Mouse (Mus musculus) gastrocnemius, adult 8-10 months (tissue): ENCODE data around the gene Lrch1. TPM values are rescaled to one million over a fixed set of nuclear protein-coding genes. Genes with fewer than 3 reads are reported as not detected.

Source experiments
- DNase-seq, 2 experiments: peaks; one replicate each; pipeline ENCODE4 v3.0.0; 2022; ENCODE audit warnings: low spot score in 2 of 2
- total RNA-seq, 4 experiments: library from RNA; stranded (reverse); gene quantifications; 2 replicates each; pipeline ENCODE4 v1.2.4; 2022

Lrch1 gene
- total RNA-seq, 4 experiments from 2014 or later: 1.8 to 3.1 (median 2.5) TPM

GRCm38 (mm10) chr14:74731221-74732078 lies 216.2 kb downstream of the Lrch1 start:
- no peak for DNase-seq

GRCm38 (mm10) chr14:74723541-74723940 lies 224.1 kb downstream of the Lrch1 start:
- DNase-seq: no peak

- DNase-seq: no peak
Measured at GRCm38 (mm10) chr14:74709054-74709453, 238.6 kb downstream of the Lrch1 start.

Other genes with a start within 250 kb of the Lrch1 start
- gene Esd, start 215.6 kb downstream of the Lrch1 start, total RNA-seq: 10 to 100 TPM; 62.7 to 67.5 (median 65.3) TPM
- under 1 TPM in 2 of 4 experiments, not detected in 2; 0.11 to 0.13 TPM for gene Rubcnl, start 68.2 kb upstream of the Lrch1 start, total RNA-seq
- not detected for gene Lrrc63, start 183.0 kb upstream of the Lrch1 start, total RNA-seq
- gene Lcp1, start 183.2 kb upstream of the Lrch1 start, total RNA-seq: 1 to 10 TPM; 1.0 to 2.6 (median 1.7) TPM